Mouse (Mus musculus) lung, adult 2 months (tissue): ENCODE data around the gene Agxt. TPM values are rescaled to one million over a fixed set of nuclear protein-coding genes. Genes with fewer than 3 reads are reported as not detected.

Experiments
- DNase-seq: peaks from one replicate; pipeline ENCODE4 v3.0.0; 2022
- H3K4me1 ChIP-seq: fragments of 200-500 bp; 2 replicates; pipeline ENCODE4 v1.6.1; 2011; ENCODE audit warnings: low read length; ENCODE audit not compliant: control insufficient read depth, insufficient read depth
- H3K4me3 ChIP-seq: fragments of 200-500 bp; replicated peaks from 2 replicates; pipeline ENCODE3; 2011; ENCODE audit warnings: low read depth, mild to moderate bottlenecking, control low read depth, low read length; ENCODE audit errors: extremely low read depth
- CTCF ChIP-seq: fragments of 200-500 bp; IDR thresholded peaks from 2 replicates; pipeline ENCODE4 v1.5.1; 2011; ENCODE audit warnings: mild to moderate bottlenecking, low read length, control low read depth; ENCODE audit not compliant: insufficient read depth
- POLR2A ChIP-seq: fragments of 200-500 bp; IDR thresholded peaks from 2 replicates; pipeline ENCODE4 v1.6.1; 2011; ENCODE audit warnings: low read depth, mild to moderate bottlenecking, control low read depth, low read length, borderline replicate concordance; ENCODE audit errors: extremely low read depth
- WGBS: fragments of 180-500 bp; shearing (Covaris S2); methylation state at CpG from one replicate; pipeline ENCODE4 v1.1.7; 2018; 5-methylcytosine and 5-hydroxymethylcytosine counted together
- polyA plus RNA-seq: library from polyadenylated mRNA; depleted of rRNA; stranded (reverse); fragments of >200 nt; gene quantifications from 2 replicates; pipeline ENCODE4 v1.2.3, GENCODE M21; 2012

Gene Agxt
- polyA plus RNA-seq, 1 experiment, result not detected

GRCm38 (mm10) chr1:93123179-93123854 is 11.7 kb upstream of the Agxt start:
- WGBS, result 73% methylated on average over 11 of the region's 11 CpGs

GRCm38 (mm10) chr1:93124066-93124465 is 11.0 kb upstream of the Agxt start:
- H3K4me1 ChIP-seq, result no peaks in the 10 kb centered on the region
- 42% methylated on average over 8 of the region's 8 CpGs for WGBS
- H3K4me3 ChIP-seq, result no peak overlapping the region
- no peak for DNase-seq
- no peak for TF ChIP-seq POLR2A
- TF ChIP-seq CTCF, result no peak

More at GRCm38 (mm10) chr1:93123179-93123854, 11.7 kb upstream of the Agxt start:
- no peak for TF ChIP-seq CTCF
- Histone ChIP-seq H3K4me3 (no peak overlapping the region), H3K4me1 (no peaks in the 10 kb centered on the region)
- DNase-seq, result no peak

- TF ChIP-seq POLR2A (no peak), CTCF (no peak)
- no peak for DNase-seq
- no peaks in the 10 kb centered on the region for H3K4me1 ChIP-seq
- H3K4me3 ChIP-seq, result no peak overlapping the region
- 25% methylated on average over 5 of the region's 5 CpGs for WGBS
Measured at GRCm38 (mm10) chr1:93125256-93125655, 9.8 kb upstream of the Agxt start.

GRCm38 (mm10) chr1:93128209-93128608 is 6.8 kb upstream of the Agxt start:
- TF ChIP-seq POLR2A, result no peak
- no peak for TF ChIP-seq CTCF
- DNase-seq, result no peak
- H3K4me1 ChIP-seq, result 0 out of 2 replicates have a peak, but pooled peaks cover 2% of the 10 kb centered on the region
- 80% methylated on average over 8 of the region's 8 CpGs for WGBS
- H3K4me3 ChIP-seq, result no peak overlapping the region

GRCm38 (mm10) chr1:93128710-93129349 is 6.2 kb upstream of the Agxt start:
- peak; percentile 70 for TF ChIP-seq CTCF
- TF ChIP-seq POLR2A, result no peak
- WGBS, result 23% methylated on average over 6 of the region's 6 CpGs
- peak; percentile 68 for DNase-seq
- 0 out of 2 replicates have a peak, but pooled peaks cover 2% of the 10 kb centered on the region for H3K4me1 ChIP-seq
- no peak overlapping the region for H3K4me3 ChIP-seq

- H3K4me3 ChIP-seq, result no peak overlapping the region
- 0 out of 2 replicates have a peak, but pooled peaks cover 2% of the 10 kb centered on the region for H3K4me1 ChIP-seq
- 52% methylated on average over 10 of the region's 10 CpGs for WGBS
- peak; percentile 38 for DNase-seq
- no peak for TF ChIP-seq CTCF
Measured at GRCm38 (mm10) chr1:93130242-93130983, 4.6 kb upstream of the Agxt start.

GRCm38 (mm10) chr1:93132676-93133075 is 2.4 kb upstream of the Agxt start:
- 33% methylated on average over 8 of the region's 8 CpGs for WGBS
- no peak overlapping the region for H3K4me3 ChIP-seq
- peak; percentile 28 for DNase-seq
- TF ChIP-seq CTCF, result no peak
- 0 out of 2 replicates have a peak, but pooled peaks cover 2% of the 10 kb centered on the region for H3K4me1 ChIP-seq

GRCm38 (mm10) chr1:93138534-93138933 is 3.5 kb downstream of the Agxt start:
- Histone ChIP-seq H3K4me3 (no peak overlapping the region), H3K4me1 (no peaks in the 10 kb centered on the region)
- TF ChIP-seq CTCF (no peak), POLR2A (no peak)
- no peak for DNase-seq
- 71% methylated on average over 6 of the region's 6 CpGs for WGBS

- TF ChIP-seq CTCF (no peak), POLR2A (no peak)
- no peak overlapping the region for H3K4me3 ChIP-seq
- no peaks in the 10 kb centered on the region for H3K4me1 ChIP-seq
- DNase-seq, result no peak
- WGBS, result 67% methylated on average over 7 of the region's 7 CpGs
Measured at GRCm38 (mm10) chr1:93139713-93140112, 4.7 kb downstream of the Agxt start.
